Mouse (Mus musculus): ENCODE measurements around the gene Cytip.

The Cytip gene

GRCm38 (mm10) chr2:58163457-58164181 is 31.7 kb downstream of the Cytip start:
- no peak for DNase-seq (ENCODE audit: extremely low spot score, low read depth, low spot score)

GRCm38 (mm10) chr2:58161813-58162212 is 33.5 kb downstream of the Cytip start:
- no peak for DNase-seq (ENCODE audit: extremely low spot score, low read depth, low spot score)

GRCm38 (mm10) chr2:58160541-58161307 is 34.6 kb downstream of the Cytip start:
- DNase-seq (ENCODE audit: extremely low spot score, low read depth, low spot score) = no peak

- no peak for DNase-seq (ENCODE audit: extremely low spot score, low read depth, low spot score)
Measured at GRCm38 (mm10) chr2:58159880-58160279, 35.5 kb downstream of the Cytip start.

GRCm38 (mm10) chr2:58159121-58159520 is 36.2 kb downstream of the Cytip start:
- DNase-seq (ENCODE audit: extremely low spot score, low read depth, low spot score) = no peak

GRCm38 (mm10) chr2:58158539-58158938 is 36.8 kb downstream of the Cytip start:
- DNase-seq (ENCODE audit: extremely low spot score, low read depth, low spot score) = no peak

GRCm38 (mm10) chr2:58158107-58158506 is 37.2 kb downstream of the Cytip start:
- DNase-seq (ENCODE audit: extremely low spot score, low read depth, low spot score) = no peak

GRCm38 (mm10) chr2:58157466-58157865 is 37.9 kb downstream of the Cytip start:
- no peak for DNase-seq (ENCODE audit: extremely low spot score, low read depth, low spot score)

- DNase-seq (ENCODE audit: extremely low spot score, low read depth, low spot score) = no peak
Measured at GRCm38 (mm10) chr2:58156495-58157392, 38.6 kb downstream of the Cytip start.

GRCm38 (mm10) chr2:58156108-58156415 is 39.3 kb downstream of the Cytip start:
- DNase-seq (ENCODE audit: extremely low spot score, low read depth, low spot score) = no peak

GRCm38 (mm10) chr2:58155271-58156107 is 39.8 kb downstream of the Cytip start:
- DNase-seq (ENCODE audit: extremely low spot score, low read depth, low spot score) = no peak

GRCm38 (mm10) chr2:58154555-58154954 is 40.8 kb downstream of the Cytip start:
- no peak for DNase-seq (ENCODE audit: extremely low spot score, low read depth, low spot score)

GRCm38 (mm10) chr2:58153742-58154141 is 41.6 kb downstream of the Cytip start:
- no peak for DNase-seq (ENCODE audit: extremely low spot score, low read depth, low spot score)

- DNase-seq (ENCODE audit: extremely low spot score, low read depth, low spot score) = no peak
Measured at GRCm38 (mm10) chr2:58149983-58150405, 45.3 kb downstream of the Cytip start.

- DNase-seq (ENCODE audit: extremely low spot score, low read depth, low spot score) = no peak
Measured at GRCm38 (mm10) chr2:58146572-58146971, 48.8 kb downstream of the Cytip start.

GRCm38 (mm10) chr2:58140531-58140930 is 54.8 kb downstream of the Cytip start:
- no peak for DNase-seq (ENCODE audit: extremely low spot score, low read depth, low spot score)

GRCm38 (mm10) chr2:58138611-58139010 is 56.7 kb downstream of the Cytip start:
- no peak for DNase-seq (ENCODE audit: extremely low spot score, low read depth, low spot score)

- no peak for DNase-seq (ENCODE audit: extremely low spot score, low read depth, low spot score)
Measured at GRCm38 (mm10) chr2:58137676-58138075, 57.7 kb downstream of the Cytip start.

GRCm38 (mm10) chr2:58136526-58136925 is 58.8 kb downstream of the Cytip start:
- no peak for DNase-seq (ENCODE audit: extremely low spot score, low read depth, low spot score)

GRCm38 (mm10) chr2:58135061-58135463 is 60.3 kb downstream of the Cytip start:
- DNase-seq (ENCODE audit: extremely low spot score, low read depth, low spot score) = no peak

- no peak for DNase-seq (ENCODE audit: extremely low spot score, low read depth, low spot score)
Measured at GRCm38 (mm10) chr2:58132597-58132996, 62.7 kb downstream of the Cytip start.

All from hindlimb bud, embryonic 11.5 days (tissue).